Mouse (Mus musculus) ES-E14 (cell line): ENCODE results near the gene Jund. TPM values are rescaled to one million over a fixed set of nuclear protein-coding genes. Genes with fewer than 3 reads are reported as not detected.
A peak's percentile ranks its signal among the peaks of the same experiment; 100 is the strongest.

Source experiments
- DNase-seq: peaks from one replicate; pipeline ENCODE4 v3.0.0-alpha.2; 2013; ENCODE audit warnings: low read depth, low spot score
- H3K27ac ChIP-seq: 2 replicates; pipeline ENCODE4 v1.5.1; 2012; ENCODE audit warnings: low read depth, mild to moderate bottlenecking, low read length, moderate library complexity, mixed read lengths; ENCODE audit not compliant: poor library complexity, insufficient read depth, severe bottlenecking
- H3K36me3 ChIP-seq: 2 replicates; pipeline ENCODE4 v1.6.1; 2012; ENCODE audit warnings: mild to moderate bottlenecking, low read length, moderate library complexity, mixed read lengths; ENCODE audit not compliant: control insufficient read depth, poor library complexity, insufficient read depth, severe bottlenecking
- H3K4me1 ChIP-seq, 2 experiments: fragments of 150-350 bp in 1 of 2; sonication (generic) in 1 of 2; 2 replicates each; pipeline ENCODE4 v1.6.1; 2012; ENCODE audit warnings: low read length in 2 of 2, mild to moderate bottlenecking in 1 of 2, mixed read lengths in 1 of 2; ENCODE audit not compliant: control insufficient read depth in 2 of 2, insufficient read depth in 2 of 2, poor library complexity in 1 of 2
- H3K4me3 ChIP-seq, 2 experiments: fragments of 150-350 bp in 1 of 2; sonication (generic) in 1 of 2; 2 replicates each; pipeline ENCODE4 v1.5.1; 2012; ENCODE audit warnings: low read length in 2 of 2, low read depth in 1 of 2, mild to moderate bottlenecking in 1 of 2, mixed read lengths in 1 of 2; ENCODE audit not compliant: insufficient read depth in 1 of 2, poor library complexity in 1 of 2, severe bottlenecking in 1 of 2
- H3K9ac ChIP-seq: 2 replicates; pipeline ENCODE4 v1.6.1; 2012; ENCODE audit warnings: low read depth, mild to moderate bottlenecking, low read length, mixed read lengths; ENCODE audit not compliant: poor library complexity, insufficient read depth, severe bottlenecking
- H3K9me3 ChIP-seq: fragments of 150-350 bp; sonication (generic); 2 replicates; pipeline ENCODE4 v1.6.1; 2012; ENCODE audit warnings: low read depth, mild to moderate bottlenecking, low read length; ENCODE audit not compliant: control insufficient read depth, insufficient read depth
- CHD2 ChIP-seq: IDR thresholded peaks from 2 replicates; pipeline ENCODE4 v1.6.1; 2014; ENCODE audit warnings: mild to moderate bottlenecking, low read depth, low read length, inconsistent platforms
- HCFC1 ChIP-seq: IDR thresholded peaks from 2 replicates; pipeline ENCODE4 v1.6.1; 2012; ENCODE audit warnings: low read length, inconsistent platforms, borderline replicate concordance; ENCODE audit not compliant: insufficient read depth
- MAFK ChIP-seq: IDR thresholded peaks from 2 replicates; pipeline ENCODE4 v1.6.1; 2014; ENCODE audit warnings: mild to moderate bottlenecking, low read depth, low read length, inconsistent platforms; ENCODE audit not compliant: insufficient read depth
- ZC3H11A ChIP-seq: IDR thresholded peaks from 2 replicates; pipeline ENCODE4 v1.6.1; 2012; ENCODE audit warnings: low read depth, mild to moderate bottlenecking, inconsistent platforms, low read length, borderline replicate concordance
- ZNF384 ChIP-seq: IDR thresholded peaks from 2 replicates; pipeline ENCODE4 v1.6.1; 2012; ENCODE audit warnings: low read depth, low read length, inconsistent platforms
- in situ Hi-C, 2 experiments: fragments of 600-800 bp; cut with MboI; formaldehyde crosslinking; loops; one replicate each; pipeline ENCODE4 v1.15.1; 2025; ENCODE audit warnings: low sequenced_read_pairs in 2 of 2, inconsistent platforms in 1 of 2; ENCODE audit not compliant: unreplicated experiment in 2 of 2
- total RNA-seq: library from RNA; depleted of rRNA; stranded (reverse); fragments of 300-350 nt; gene quantifications from 2 replicates; pipeline ENCODE4 v1.2.3, GENCODE M21; 2012; rRNA removed

Gene Jund
- total RNA-seq, 1 experiment, result 60.1 TPM

GRCm38 (mm10) chr8:70746676-70747075, 47.9 kb downstream of the Jund start:
- Histone ChIP-seq H3K9me3 (no peaks in the 10 kb centered on the region), H3K4me1 (peaks cover 2 to 13% of the 10 kb centered on the region in 2 experiments; a peak in 2 of 4 replicates), H3K36me3 (no peaks in the 10 kb centered on the region), H3K4me3 (no peak overlapping the region), H3K27ac (no peak overlapping the region), H3K9ac (no peak overlapping the region)
- in situ Hi-C loops, result no loop called here
- no peak for DNase-seq
- TF ChIP-seq ZNF384, result no peak
- TF ChIP-seq HCFC1, result no peak
- no peak for TF ChIP-seq CHD2
- TF ChIP-seq MAFK, result no peak
- no peak for TF ChIP-seq ZC3H11A

GRCm38 (mm10) chr8:70747211-70747890, 48.6 kb downstream of the Jund start:
- DNase-seq, result no peak
- no peaks in the 10 kb centered on the region for H3K36me3 ChIP-seq
- no peaks in the 10 kb centered on the region for H3K9me3 ChIP-seq
- H3K27ac ChIP-seq, result no peak overlapping the region
- TF ChIP-seq ZC3H11A (no peak), HCFC1 (no peak), ZNF384 (no peak), CHD2 (no peak), MAFK (no peak)
- in situ Hi-C loops, result no loop called here
- no peak overlapping the region for H3K9ac ChIP-seq
- no peak overlapping the region for H3K4me3 ChIP-seq
- peaks cover 2 to 15% of the 10 kb centered on the region in 2 experiments; a peak in 2 of 4 replicates for H3K4me1 ChIP-seq

- Histone ChIP-seq H3K36me3 (no peaks in the 10 kb centered on the region), H3K9me3 (no peaks in the 10 kb centered on the region), H3K9ac (no peak overlapping the region), H3K4me3 (peak overlapping the region; percentile 12 to 27; a peak in 2 of 4 replicates), H3K27ac (no peak overlapping the region), H3K4me1 (peaks cover 2 to 15% of the 10 kb centered on the region in 2 experiments; a peak in 2 of 4 replicates)
- in situ Hi-C loops, result no loop called here
- no peak for TF ChIP-seq MAFK
- no peak for TF ChIP-seq ZC3H11A
- TF ChIP-seq CHD2, result no peak
- TF ChIP-seq ZNF384, result no peak
- TF ChIP-seq HCFC1, result no peak
- no peak for DNase-seq
Measured at GRCm38 (mm10) chr8:70748246-70749096, 49.7 kb downstream of the Jund start.

DNA sequence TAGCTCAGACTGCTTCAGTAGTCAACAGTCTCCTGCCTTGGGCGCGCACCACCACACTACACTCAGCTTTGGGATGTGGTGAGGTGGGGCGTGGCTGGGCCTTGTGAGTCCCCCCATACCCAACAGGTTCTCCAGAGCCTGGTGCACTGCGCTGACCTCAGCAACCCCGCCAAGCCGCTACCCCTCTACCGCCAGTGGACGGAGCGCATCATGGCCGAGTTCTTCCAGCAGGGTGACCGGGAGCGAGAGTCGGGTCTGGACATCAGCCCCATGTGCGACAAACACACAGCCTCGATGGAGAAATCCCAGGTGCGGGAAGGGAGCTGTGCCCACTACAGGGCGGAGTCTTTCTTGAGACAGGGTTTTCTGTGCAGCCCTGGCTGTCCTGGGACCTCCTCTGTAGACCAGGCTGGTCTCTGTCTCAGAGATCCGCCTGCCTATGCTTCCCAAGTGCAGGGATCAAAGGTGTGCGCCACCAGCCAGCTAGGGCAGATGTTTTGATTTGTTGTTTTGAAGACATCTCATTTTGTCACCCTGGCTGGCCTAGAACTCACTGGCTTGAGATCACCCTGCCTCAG, 50.4 kb downstream of the Jund start:
- peak overlapping the region; percentile 3; the same call in 1 of the 2 replicates for H3K9ac ChIP-seq
- H3K27ac ChIP-seq, result no peak overlapping the region
- H3K4me3 ChIP-seq, result peak overlapping the region; percentile 12 to 27; a peak in 2 of 4 replicates
- no peak for DNase-seq
- H3K36me3 ChIP-seq, result no peaks in the 10 kb centered on the region
- TF ChIP-seq ZC3H11A (no peak), ZNF384 (no peak), MAFK (no peak), HCFC1 (no peak), CHD2 (no peak)
- peaks cover 2 to 15% of the 10 kb centered on the region in 2 experiments; a peak in 2 of 4 replicates for H3K4me1 ChIP-seq
- H3K9me3 ChIP-seq, result no peaks in the 10 kb centered on the region
- in situ Hi-C loops, result no loop called here

Other genes with a start within 250 kb of the Jund start
- 21.4 and 22.8 TPM in 2 replicates for gene Klhl26, start 222.0 kb upstream of the Jund start, total RNA-seq
- gene Tmem59l, start 211.6 kb upstream of the Jund start, total RNA-seq, result 5.3 and 8.0 TPM in 2 replicates
- gene Crlf1, start 205.8 kb upstream of the Jund start, total RNA-seq, result 17.0 and 29.3 TPM in 2 replicates
- 125 and 130 TPM in 2 replicates for gene Rex1bd, start 192.2 kb upstream of the Jund start, total RNA-seq
- 3,214 and 4,257 TPM in 2 replicates for gene Uba52, start 188.1 kb upstream of the Jund start, total RNA-seq
- gene Fkbp8, start 171.2 kb upstream of the Jund start, total RNA-seq, result 252 and 256 TPM in 2 replicates
- 27.9 and 35.3 TPM in 2 replicates for gene Kxd1, start 171.0 kb upstream of the Jund start, total RNA-seq
- 15.8 and 16.1 TPM in 2 replicates for gene Ell, start 159.5 kb upstream of the Jund start, total RNA-seq
- 161 and 250 TPM in 2 replicates for gene Isyna1, start 104.6 kb upstream of the Jund start, total RNA-seq
- gene Ssbp4, start 90.1 kb upstream of the Jund start, total RNA-seq, result 85.5 and 142 TPM in 2 replicates
- gene Lrrc25, start 82.8 kb upstream of the Jund start, total RNA-seq, result 0.13 TPM in 1 of 2 replicates, not detected in the other
- gene Gdf15, start 66.5 kb upstream of the Jund start, total RNA-seq, result 7.0 and 18.8 TPM in 2 replicates
- 15.5 and 21.4 TPM in 2 replicates for gene Pgpep1, start 38.6 kb upstream of the Jund start, total RNA-seq
- 171 and 204 TPM in 2 replicates for gene Lsm4, start 25.7 kb upstream of the Jund start, total RNA-seq
- gene Iqcn, start 4.5 kb downstream of the Jund start, total RNA-seq, result 0.09 and 0.16 TPM in 2 replicates
- gene Gm3336, start 19.6 kb downstream of the Jund start, total RNA-seq, result 1.8 and 3.9 TPM in 2 replicates
- gene Pde4c, start 24.8 kb downstream of the Jund start, total RNA-seq, result 1.6 and 4.5 TPM in 2 replicates
- gene Rab3a, start 55.7 kb downstream of the Jund start, total RNA-seq, result 4.3 and 5.2 TPM in 2 replicates
- 49.9 and 58.2 TPM in 2 replicates for gene Mpv17l2, start 62.0 kb downstream of the Jund start, total RNA-seq
- 52.7 and 71.0 TPM in 2 replicates for gene Pik3r2, start 77.8 kb downstream of the Jund start, total RNA-seq
- 7.8 and 11.5 TPM in 2 replicates for gene Mast3, start 106.1 kb downstream of the Jund start, total RNA-seq
- 0.69 and 1.2 TPM in 2 replicates for gene Il12rb1, start 109.5 kb downstream of the Jund start, total RNA-seq
- 11.4 and 18.8 TPM in 2 replicates for gene Arrdc2, start 140.8 kb downstream of the Jund start, total RNA-seq
- gene Kcnn1, start 164.3 kb downstream of the Jund start, total RNA-seq, result 3.7 and 6.6 TPM in 2 replicates
- gene Ccdc124, start 175.0 kb downstream of the Jund start, total RNA-seq, result 52.5 and 82.3 TPM in 2 replicates
- 2.5 and 3.4 TPM in 2 replicates for gene Slc5a5, start 193.8 kb downstream of the Jund start, total RNA-seq
- gene Rpl18a, start 198.5 kb downstream of the Jund start, total RNA-seq, result 2,806 and 2,972 TPM in 2 replicates
- 53.4 and 60.8 TPM in 2 replicates for gene Map1s, start 207.0 kb downstream of the Jund start, total RNA-seq